Mouse (Mus musculus): ENCODE measurements around the gene Spn.

DNA sequence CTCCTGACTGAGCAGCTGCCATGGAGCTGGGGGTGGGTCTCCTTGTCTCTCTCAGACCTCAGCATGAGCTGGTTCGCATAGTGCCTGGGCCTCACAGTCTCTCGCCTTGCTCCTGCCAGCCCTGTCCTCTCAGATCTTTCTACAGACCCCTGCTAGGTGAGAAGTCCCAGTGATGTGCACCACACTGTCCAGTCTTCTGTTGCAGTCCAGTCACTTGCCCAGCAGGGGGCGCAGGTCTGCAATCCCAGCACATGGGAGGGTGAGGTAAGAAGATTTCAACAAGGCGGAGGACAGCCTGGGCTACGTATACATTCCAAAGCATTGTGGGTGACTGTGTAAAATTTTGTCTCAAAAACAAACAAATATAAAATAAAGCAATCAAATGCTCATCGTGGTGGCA lies 26.2 kb downstream of the Spn start:
- peak; percentile 71 for TF ChIP-seq CTCF (IDR thresholded peaks at IDR 0.05)
- no peak for TF ChIP-seq POLR2A (IDR thresholded peaks at IDR 0.05; ENCODE audit: insufficient read depth, low read depth, low read length)

All from heart, adult 2 months (tissue).